In genomic region chr17:17790866-17791630, GRCm38 (mm10) we compare ENCODE assay signal across 12 mouse cellular contexts.
"Had no signal": no experiment of that assay in that cellular context is flagged by ENCODE, and none has a peak within 500 bp of the region (broad histone marks: within the 10 kb centered on the region; RNA-seq: fewer than 3 reads in every experiment).

No protein-coding gene starts in this region.

- H3K4me2 ChIP-seq: limb, embryonic 13.5 days; liver, embryonic 11.5 days; lung, embryonic 15.5 days; midbrain, embryonic 12.5 days had no signal

- ATAC-seq: midbrain, embryonic 16.5 days had no signal

- H3K4me3 ChIP-seq: limb, embryonic 13.5 days; lung, embryonic 15.5 days; midbrain, embryonic 12.5 days had no signal

- H3K36me3 ChIP-seq: limb, embryonic 13.5 days; lung, embryonic 15.5 days; midbrain, embryonic 12.5 days had no signal

- DNase-seq: kidney, postnatal 25 days; layer of hippocampus, adult 9-11 months; left cerebral cortex, postnatal 4 days; lung, postnatal 14 days; right cerebral cortex, adult 18-20 months; right cerebral cortex, postnatal 25 days; thymus, postnatal 4 days had no signal

- H3K9me3 ChIP-seq: limb, embryonic 13.5 days; lung, embryonic 15.5 days; midbrain, embryonic 12.5 days had no signal

- H3K4me1 ChIP-seq: limb, embryonic 13.5 days; midbrain, embryonic 12.5 days had no signal

- H3K27me3 ChIP-seq: limb, embryonic 13.5 days; lung, embryonic 15.5 days; midbrain, embryonic 12.5 days had no signal

- H3K27ac ChIP-seq: limb, embryonic 13.5 days; lung, embryonic 15.5 days; midbrain, embryonic 12.5 days had no signal

- H3K9ac ChIP-seq: limb, embryonic 13.5 days; lung, embryonic 15.5 days; midbrain, embryonic 12.5 days had no signal
